Mouse (Mus musculus) telencephalon, adult 2 months (tissue): ENCODE results near the gene Srsf4.

ENCODE experiments used
- DNase-seq: peaks from one replicate; pipeline ENCODE4 v3.0.0-alpha.2; 2011; ENCODE audit warnings: low read depth, low spot score

The Srsf4 gene

GRCm38 (mm10) chr4:131872672-131873292, 635 bp upstream of the Srsf4 start:
- DNase-seq, result no peak

GRCm38 (mm10) chr4:131874169-131874536, 736 bp downstream of the Srsf4 start:
- DNase-seq, result no peak

GRCm38 (mm10) chr4:131874567-131874966, 1.1 kb downstream of the Srsf4 start:
- DNase-seq, result no peak

GRCm38 (mm10) chr4:131875242-131875641, 1.8 kb downstream of the Srsf4 start:
- no peak for DNase-seq

GRCm38 (mm10) chr4:131876836-131877235, 3.4 kb downstream of the Srsf4 start:
- no peak for DNase-seq

DNA sequence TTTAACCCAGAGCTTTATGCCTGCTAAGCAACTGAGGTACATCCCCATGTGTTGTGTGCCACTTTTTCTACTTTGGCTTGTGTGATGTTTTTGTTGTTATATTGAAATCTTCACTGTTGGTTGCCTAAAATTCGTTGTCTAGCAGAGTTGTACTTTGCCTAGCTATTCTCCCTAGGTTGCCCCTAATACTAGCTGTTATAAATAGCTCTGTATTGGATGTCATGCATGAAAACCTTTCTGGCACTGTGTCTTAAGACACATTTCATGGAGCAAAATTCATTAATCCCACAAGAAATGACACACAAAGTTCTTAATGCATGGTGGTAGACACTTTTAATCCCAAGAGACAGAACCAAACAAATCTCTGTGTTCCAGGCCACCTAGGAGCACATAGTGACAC, 6.3 kb downstream of the Srsf4 start:
- no peak for DNase-seq

GRCm38 (mm10) chr4:131881306-131881705, 7.9 kb downstream of the Srsf4 start:
- DNase-seq, result no peak

GRCm38 (mm10) chr4:131883571-131883970, 10.2 kb downstream of the Srsf4 start:
- DNase-seq, result no peak

DNA sequence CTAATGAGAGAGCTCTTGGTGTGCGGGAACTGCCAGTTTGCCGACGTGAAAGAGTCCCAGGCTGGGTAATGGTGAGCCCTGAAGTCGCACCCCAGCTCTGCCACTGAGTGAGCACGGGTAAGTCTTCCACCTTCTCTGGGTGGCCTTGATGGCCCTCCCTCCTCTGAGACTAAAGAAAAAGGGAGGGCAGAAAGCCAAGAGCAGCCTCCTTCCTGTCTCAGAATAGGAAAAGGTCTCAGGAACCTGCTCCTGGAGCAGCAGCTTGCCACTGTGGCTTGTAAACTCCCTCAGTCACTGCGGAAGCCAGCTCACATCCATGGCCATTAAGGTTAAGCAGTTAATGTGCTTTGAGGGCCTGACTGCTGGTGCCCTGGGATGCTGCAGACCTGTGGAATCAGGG, 12.0 kb downstream of the Srsf4 start:
- DNase-seq, result no peak

DNA sequence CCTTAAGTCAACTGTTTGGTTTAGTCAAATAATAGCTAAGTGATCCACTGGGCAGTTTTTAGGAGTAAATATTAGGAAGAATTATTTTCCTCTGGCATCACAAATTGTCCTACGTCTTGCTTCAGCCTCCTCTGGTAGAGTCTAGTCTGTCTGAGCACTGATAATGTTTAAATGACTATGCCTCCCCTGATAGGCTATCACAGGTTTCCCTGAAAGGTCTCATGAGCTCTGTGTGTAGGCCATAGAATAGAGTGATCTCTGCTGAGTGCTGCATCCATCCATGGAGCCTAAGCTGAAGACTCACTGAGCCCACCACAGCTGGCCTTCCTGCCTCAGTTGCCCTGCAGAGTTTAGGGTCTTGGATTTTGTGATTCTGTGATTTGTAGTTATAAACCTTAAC, 15.1 kb downstream of the Srsf4 start:
- no peak for DNase-seq

GRCm38 (mm10) chr4:131890692-131891091, 17.3 kb downstream of the Srsf4 start:
- DNase-seq, result no peak

GRCm38 (mm10) chr4:131897109-131897508, 23.7 kb downstream of the Srsf4 start:
- no peak for DNase-seq

GRCm38 (mm10) chr4:131897787-131898186, 24.4 kb downstream of the Srsf4 start:
- DNase-seq, result no peak

DNA sequence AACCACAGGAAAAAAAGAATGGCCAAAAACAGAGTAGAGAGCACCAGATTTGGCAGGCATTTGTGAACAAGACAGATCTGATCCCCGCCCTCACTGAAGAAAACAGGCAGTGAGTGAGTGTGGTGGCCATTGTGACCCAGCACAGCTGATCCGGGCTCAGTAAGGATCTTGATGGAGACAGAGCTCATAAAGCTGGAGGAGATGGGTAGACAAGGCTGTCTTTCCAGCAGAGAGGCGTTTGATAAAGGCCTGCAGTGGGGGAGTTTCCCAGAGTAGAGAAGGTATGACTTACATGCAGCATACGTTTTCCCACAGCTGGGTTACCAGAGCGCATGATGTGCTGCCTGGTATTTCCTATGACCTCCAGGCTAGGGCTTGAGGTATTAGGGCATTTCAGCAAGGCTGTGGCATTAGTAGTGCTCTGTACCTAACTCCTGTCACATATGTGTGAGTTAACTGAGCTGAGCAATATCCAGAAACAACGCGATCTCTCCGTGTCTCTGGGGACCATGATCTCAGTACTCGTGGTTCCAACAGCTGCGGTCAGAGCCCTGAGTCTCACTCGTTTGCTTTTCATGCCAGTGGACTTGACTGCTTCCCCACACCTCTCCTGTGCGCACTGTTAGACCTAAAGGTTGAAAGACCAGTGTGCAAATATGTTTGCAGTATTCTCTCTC, 25.2 kb downstream of the Srsf4 start:
- DNase-seq, result no peak

DNA sequence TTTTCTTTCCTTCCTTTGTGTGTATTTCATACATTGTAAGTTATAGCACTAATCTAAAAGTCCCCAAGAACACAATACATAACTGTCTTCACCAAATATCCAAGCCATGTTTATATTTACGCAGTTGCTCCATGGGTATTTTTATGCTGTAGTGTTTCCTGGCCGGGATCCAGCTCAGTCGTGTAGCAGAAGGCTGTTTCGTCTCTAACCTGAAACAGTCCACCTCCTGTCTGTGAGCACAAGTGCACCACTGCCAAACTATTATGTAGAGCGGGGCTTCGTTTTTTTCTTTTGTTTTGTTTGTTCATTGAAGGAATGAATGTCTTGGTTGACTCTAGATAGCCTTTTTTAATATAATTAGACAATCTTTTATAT, 25.8 kb downstream of the Srsf4 start:
- no peak for DNase-seq

DNA sequence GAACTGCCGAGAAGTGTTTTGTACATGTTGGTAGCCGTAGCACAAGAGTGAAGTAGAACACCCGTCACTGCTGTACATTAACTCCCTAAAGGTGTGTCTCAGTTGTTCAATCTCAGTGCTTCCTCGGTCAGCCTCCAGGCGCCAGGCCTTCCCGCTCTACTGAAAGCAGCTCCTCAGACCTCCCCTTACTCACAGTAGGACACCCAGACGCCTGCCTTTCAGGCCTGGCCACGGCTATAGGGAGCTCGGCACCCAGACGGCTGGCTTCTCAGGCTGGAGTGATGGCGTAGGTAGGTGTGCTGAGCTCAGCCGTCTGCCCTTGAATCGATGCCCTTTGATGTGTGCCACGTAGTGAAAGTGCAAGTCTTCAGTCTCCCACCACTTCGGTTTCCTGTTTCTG, 27.7 kb downstream of the Srsf4 start:
- DNase-seq, result no peak

DNA sequence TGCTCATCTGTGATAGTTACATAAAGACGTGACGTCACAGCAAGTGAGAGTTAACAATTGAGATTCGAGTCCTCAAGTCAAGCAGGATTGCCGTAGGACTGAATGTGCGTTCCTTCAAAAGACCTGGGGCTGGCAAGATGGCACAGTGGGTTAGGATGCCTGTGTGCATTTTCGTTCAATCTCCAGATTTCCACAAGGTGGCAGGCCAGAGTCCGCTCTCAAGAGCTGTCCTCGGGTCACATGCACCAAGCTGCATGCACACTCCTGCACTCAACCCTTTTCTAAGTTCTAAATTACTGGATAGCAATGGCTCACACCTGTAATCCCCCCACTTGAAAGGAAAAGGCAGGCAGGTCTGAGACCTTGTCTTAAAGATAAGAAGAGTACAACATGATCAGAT, 31.1 kb downstream of the Srsf4 start:
- no peak for DNase-seq

DNA sequence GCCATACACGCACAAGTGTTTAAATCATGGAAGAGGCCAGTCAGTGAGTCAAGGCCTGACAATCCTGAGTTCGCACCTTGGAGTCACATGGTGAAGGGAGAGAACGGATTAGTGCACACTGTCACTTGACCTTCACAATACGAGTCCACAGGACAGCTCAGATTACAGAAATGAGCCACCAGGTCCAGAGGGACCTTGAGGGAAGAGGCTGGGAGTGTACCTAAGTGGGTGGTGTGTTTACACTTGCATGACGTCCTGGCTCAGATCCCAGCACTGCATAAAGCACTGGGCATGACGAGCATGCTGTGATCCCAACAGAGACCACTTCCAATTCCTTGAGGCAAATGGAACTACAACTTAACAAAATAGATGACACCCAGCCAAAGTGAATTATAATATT, 33.0 kb downstream of the Srsf4 start:
- DNase-seq, result no peak

- DNase-seq, result no peak
Observed at GRCm38 (mm10) chr4:131907912-131908311, 34.5 kb downstream of the Srsf4 start.

- DNase-seq, result no peak
Observed at GRCm38 (mm10) chr4:131910237-131910994, 37.0 kb downstream of the Srsf4 start.

DNA sequence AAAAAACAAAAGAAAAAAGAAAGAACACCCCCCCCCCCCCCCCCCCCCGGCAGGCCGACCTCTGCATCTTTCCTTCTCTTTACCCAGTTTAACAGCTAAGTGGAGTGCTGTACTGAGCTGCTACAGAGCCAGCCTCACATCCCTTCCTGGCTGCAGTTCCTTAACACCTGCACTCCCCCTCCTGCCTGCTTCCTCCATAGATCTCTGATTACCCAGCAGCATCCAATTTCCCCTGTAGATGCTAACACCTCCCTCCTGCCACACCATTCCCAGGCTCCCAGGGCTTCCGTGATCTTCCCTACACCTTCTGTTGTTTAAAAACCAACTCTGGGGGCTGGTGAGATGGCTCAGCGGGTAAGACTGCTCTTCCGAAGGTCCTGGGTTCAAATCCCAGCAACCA, 38.1 kb downstream of the Srsf4 start:
- peak; percentile 42 for DNase-seq

DNA sequence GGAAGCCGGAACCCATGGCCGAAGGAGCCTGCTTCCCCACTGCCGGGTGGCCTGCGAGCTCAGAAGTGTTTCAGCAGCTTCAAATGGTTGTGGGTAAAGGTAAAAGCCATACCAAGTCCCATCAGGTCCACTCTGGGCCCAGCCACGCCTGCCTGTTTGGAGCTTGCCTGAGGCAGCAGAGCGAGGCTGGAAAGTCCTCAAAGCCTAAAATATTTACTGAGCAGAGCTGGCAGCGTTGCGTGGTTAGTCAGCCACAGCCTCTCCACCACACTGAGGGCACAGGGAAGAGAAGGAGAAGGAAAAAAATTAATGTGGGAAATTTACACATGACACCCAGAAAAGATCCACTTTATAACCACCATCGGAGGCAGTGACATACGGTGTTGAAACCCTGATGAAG, 40.1 kb downstream of the Srsf4 start:
- no peak for DNase-seq

GRCm38 (mm10) chr4:131914046-131914643, 40.7 kb downstream of the Srsf4 start:
- no peak for DNase-seq
